Mouse (Mus musculus) lung, embryonic 16.5 days (tissue): ENCODE results near the gene Efs. TPM values are rescaled to one million over a fixed set of nuclear protein-coding genes. Genes with fewer than 3 reads are reported as not detected.
"Not testable (repeated sequence)": the region's sequence is repeated elsewhere in the genome, so short reads cannot be mapped to it uniquely, and the experiment has no call there.

ENCODE experiments used
- ATAC-seq: fragments of 200-750 bp; cut with Nextera tagmentation; 2 replicates; pipeline ENCODE4 v1.8.0; 2017; ENCODE audit warnings: low read depth, mild to moderate bottlenecking, moderate library complexity
- H3K27ac ChIP-seq: fragments of 300-500 bp; sonication (generic); 2 replicates; pipeline ENCODE4 v1.5.1; 2014; ENCODE audit warnings: mild to moderate bottlenecking, control low read depth, low read length
- H3K27me3 ChIP-seq: fragments of 300-500 bp; sonication (generic); 2 replicates; pipeline ENCODE4 v1.6.1; 2014; ENCODE audit warnings: low read depth, low read length, mixed read lengths; ENCODE audit not compliant: control insufficient read depth, insufficient read depth
- H3K36me3 ChIP-seq: fragments of 300-500 bp; sonication (generic); 2 replicates; pipeline ENCODE4 v1.6.1; 2014; ENCODE audit warnings: low read length; ENCODE audit not compliant: control insufficient read depth, insufficient read depth
- H3K4me1 ChIP-seq: fragments of 300-500 bp; sonication (generic); replicated peaks from 2 replicates; pipeline ENCODE4 v1.6.1; 2014; ENCODE audit warnings: low read length, mixed read lengths; ENCODE audit not compliant: control insufficient read depth, insufficient read depth
- H3K4me2 ChIP-seq: fragments of 300-500 bp; sonication (generic); 2 replicates; pipeline ENCODE4 v1.6.1; 2014; ENCODE audit warnings: low read depth, low read length, control low read depth
- H3K4me3 ChIP-seq: fragments of 300-500 bp; sonication (generic); 2 replicates; pipeline ENCODE4 v1.5.1; 2014; ENCODE audit warnings: mild to moderate bottlenecking, low read length, control low read depth
- H3K9ac ChIP-seq: fragments of 300-500 bp; sonication (generic); 2 replicates; pipeline ENCODE4 v1.6.1; 2014; ENCODE audit warnings: low read length, control low read depth
- H3K9me3 ChIP-seq: fragments of 300-500 bp; sonication (generic); 2 replicates; pipeline ENCODE4 v1.6.1; 2016; ENCODE audit warnings: low read length; ENCODE audit not compliant: control insufficient read depth
- WGBS: fragments of 180-500 bp; shearing (Covaris S2); extraction: QIAGEN DNeasy Blood & Tissue Kit; methylation state at CpG from one replicate; pipeline ENCODE4 v1.1.7; 2014; 5-methylcytosine and 5-hydroxymethylcytosine counted together
- polyA plus RNA-seq: library from polyadenylated mRNA; unstranded; fragments of >200 nt; fragmentation: Nextera tagmentation; extraction: Ambion mirVana; gene quantifications from 2 replicates; pipeline ENCODE4 v1.2.1, GENCODE M21; 2015

The Efs gene
- polyA plus RNA-seq, 1 experiment from 2014 or later: 26.0 TPM

GRCm38 (mm10) chr14:54962714-54963113 is 36.8 kb upstream of the Efs start:
- no peaks in the 10 kb centered on the region for H3K9me3 ChIP-seq
- no peaks in the 10 kb centered on the region for H3K27me3 ChIP-seq
- no peak overlapping the region for H3K4me2 ChIP-seq
- WGBS: 77% methylated on average over 7 of the region's 7 CpGs
- no peaks in the 10 kb centered on the region for H3K36me3 ChIP-seq
- no peak overlapping the region for H3K27ac ChIP-seq
- no peak for ATAC-seq
- H3K4me3 ChIP-seq: no peak overlapping the region
- H3K9ac ChIP-seq: no peak overlapping the region
- H3K4me1 ChIP-seq: no peaks in the 10 kb centered on the region

GRCm38 (mm10) chr14:54961487-54961886 is 35.6 kb upstream of the Efs start:
- ATAC-seq: no peak
- H3K9me3 ChIP-seq: no peaks in the 10 kb centered on the region
- H3K9ac ChIP-seq: no peak overlapping the region
- H3K27me3 ChIP-seq: no peaks in the 10 kb centered on the region
- H3K4me1 ChIP-seq: no peaks in the 10 kb centered on the region
- no peaks in the 10 kb centered on the region for H3K36me3 ChIP-seq
- H3K27ac ChIP-seq: no peak overlapping the region
- H3K4me2 ChIP-seq: no peak overlapping the region
- WGBS: 69% methylated on average over 5 of the region's 5 CpGs
- H3K4me3 ChIP-seq: no peak overlapping the region

GRCm38 (mm10) chr14:54960769-54961168 is 34.8 kb upstream of the Efs start:
- Histone ChIP-seq H3K4me3 (no peak overlapping the region), H3K4me2 (no peak overlapping the region), H3K27me3 (no peaks in the 10 kb centered on the region), H3K36me3 (no peaks in the 10 kb centered on the region), H3K4me1 (no peaks in the 10 kb centered on the region), H3K27ac (no peak overlapping the region), H3K9me3 (no peaks in the 10 kb centered on the region), H3K9ac (no peak overlapping the region)
- ATAC-seq: no peak
- WGBS: 48% methylated on average over 10 of the region's 10 CpGs

- H3K27me3 ChIP-seq, ATAC-seq, H3K9ac ChIP-seq, H3K4me1 ChIP-seq, H3K27ac ChIP-seq, H3K9me3 ChIP-seq, H3K4me3 ChIP-seq, H3K4me2 ChIP-seq, H3K36me3 ChIP-seq: not testable (repeated sequence)
- 83% methylated on average over 12 of the region's 12 CpGs for WGBS
Observed at GRCm38 (mm10) chr14:54959853-54960613, 34.1 kb upstream of the Efs start.

DNA sequence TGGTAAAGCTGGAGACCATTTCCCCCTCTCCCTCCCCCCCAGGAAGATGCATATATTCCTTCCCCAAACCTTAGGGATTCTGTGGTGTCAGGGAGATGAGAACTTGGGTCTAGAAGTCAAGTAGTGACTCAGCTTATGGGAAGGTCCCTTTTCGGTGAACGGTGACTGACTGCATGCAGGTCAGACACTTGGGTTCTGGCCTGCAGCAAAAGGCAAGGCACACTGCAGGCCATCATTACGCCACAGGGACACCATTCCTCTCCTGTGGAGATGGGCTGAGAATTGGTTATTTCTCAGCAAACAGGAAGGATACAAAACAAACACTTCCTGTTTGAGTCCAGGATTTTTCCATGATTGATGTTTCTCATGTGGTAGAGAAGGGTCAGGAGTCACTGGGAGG is 33.3 kb upstream of the Efs start:
- Histone ChIP-seq H3K4me3 (no peak overlapping the region), H3K27ac (no peak overlapping the region)
- ATAC-seq: no peak

GRCm38 (mm10) chr14:54958503-54958902 is 32.6 kb upstream of the Efs start:
- Histone ChIP-seq H3K4me1 (no peaks in the 10 kb centered on the region), H3K9ac (no peak overlapping the region), H3K4me2 (no peak overlapping the region), H3K27me3 (no peaks in the 10 kb centered on the region), H3K27ac (no peak overlapping the region), H3K36me3 (no peaks in the 10 kb centered on the region), H3K4me3 (no peak overlapping the region), H3K9me3 (no peaks in the 10 kb centered on the region)
- WGBS: 74% methylated on average over 4 of the region's 4 CpGs
- no peak for ATAC-seq

More for the DNA sequence above, 33.3 kb upstream of the Efs start:
- no peak overlapping the region for H3K9ac ChIP-seq
- H3K4me2 ChIP-seq: no peak overlapping the region
- no peaks in the 10 kb centered on the region for H3K36me3 ChIP-seq
- 87% methylated on average over 3 of the region's 3 CpGs for WGBS
- no peaks in the 10 kb centered on the region for H3K9me3 ChIP-seq
- H3K27me3 ChIP-seq: no peaks in the 10 kb centered on the region
- H3K4me1 ChIP-seq: no peaks in the 10 kb centered on the region

- Histone ChIP-seq H3K9me3 (no peaks in the 10 kb centered on the region), H3K4me1 (no peaks in the 10 kb centered on the region), H3K4me2 (no peak overlapping the region), H3K27ac (no peak overlapping the region), H3K27me3 (no peaks in the 10 kb centered on the region), H3K4me3 (no peak overlapping the region), H3K36me3 (no peaks in the 10 kb centered on the region), H3K9ac (no peak overlapping the region)
- WGBS: 81% methylated on average over 9 of the region's 9 CpGs
- ATAC-seq: no peak
Observed at GRCm38 (mm10) chr14:54956533-54956932, 30.6 kb upstream of the Efs start.

DNA sequence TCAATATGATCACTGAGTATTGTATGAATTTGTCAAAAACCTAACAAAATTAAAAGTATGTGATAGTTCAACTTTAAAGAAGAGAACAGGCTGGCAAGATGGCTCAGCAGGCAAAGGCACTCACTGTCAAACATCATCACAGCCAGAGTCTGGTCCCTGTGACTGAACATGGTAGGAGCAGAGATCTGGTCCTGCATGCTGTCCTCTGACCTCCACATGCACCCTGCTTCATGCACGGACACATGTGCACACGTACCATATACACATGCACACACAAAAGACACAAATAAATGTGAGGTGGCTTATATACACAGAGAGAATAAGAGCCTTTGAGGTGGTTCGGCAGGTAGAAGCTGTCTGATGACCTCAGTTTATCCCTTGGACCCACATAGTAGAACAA is 29.6 kb upstream of the Efs start:
- Histone ChIP-seq H3K4me2 (no peak overlapping the region), H3K27ac (no peak overlapping the region), H3K36me3 (no peaks in the 10 kb centered on the region), H3K27me3 (no peaks in the 10 kb centered on the region), H3K9me3 (no peaks in the 10 kb centered on the region), H3K4me3 (no peak overlapping the region), H3K4me1 (no peaks in the 10 kb centered on the region), H3K9ac (no peak overlapping the region)
- ATAC-seq: no peak
- 78% methylated on average over 3 of the region's 3 CpGs for WGBS

DNA sequence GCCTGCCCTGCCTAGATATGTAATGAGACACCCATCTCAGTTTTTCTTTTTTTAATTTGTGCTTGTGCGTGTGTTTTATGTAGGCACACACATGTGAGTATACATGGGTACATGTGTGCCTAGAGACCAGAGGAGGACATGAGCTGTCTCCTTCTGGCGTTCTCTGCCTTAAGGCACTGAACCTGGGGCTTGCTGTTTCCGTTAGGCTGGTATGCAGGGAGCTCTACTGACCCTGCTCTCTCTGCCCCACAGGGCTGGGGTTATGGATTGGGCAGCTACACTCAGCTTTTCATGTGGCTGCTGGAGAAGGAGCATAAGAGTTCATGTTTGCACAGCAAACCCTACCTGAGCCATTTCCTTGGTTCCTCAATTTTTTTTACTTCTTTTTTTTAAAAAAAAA is 28.5 kb upstream of the Efs start:
- 72% methylated on average over 3 of the region's 3 CpGs for WGBS
- Histone ChIP-seq H3K27ac (no peak overlapping the region), H3K9ac (no peak overlapping the region)

More for the DNA sequence above, 28.5 kb upstream of the Efs start:
- no peak overlapping the region for H3K4me3 ChIP-seq
- H3K4me2 ChIP-seq: no peak overlapping the region
- no peaks in the 10 kb centered on the region for H3K4me1 ChIP-seq
- H3K36me3 ChIP-seq: no peaks in the 10 kb centered on the region
- no peak for ATAC-seq
- no peaks in the 10 kb centered on the region for H3K9me3 ChIP-seq
- H3K27me3 ChIP-seq: no peaks in the 10 kb centered on the region
